Mouse (Mus musculus): ENCODE data around the gene Mat1a. TPM values are rescaled to one million over a fixed set of nuclear protein-coding genes. Genes with fewer than 3 reads are reported as not detected.

Gene Mat1a
- polyA plus RNA-seq, 1 experiment from 2014 or later = not detected

Other genes with a start within 250 kb of the Mat1a start
- 0.21 and 0.33 TPM in 2 replicates for gene Sh2d4b, start 211.8 kb upstream of the Mat1a start, polyA plus RNA-seq (2016; fragmentation: Nextera tagmentation; extraction: Ambion mirVana)
- gene Tspan14, start 138.2 kb upstream of the Mat1a start, polyA plus RNA-seq (2016; fragmentation: Nextera tagmentation; extraction: Ambion mirVana) = 68.4 and 70.1 TPM in 2 replicates
- gene Fam213a, start 91.2 kb upstream of the Mat1a start, polyA plus RNA-seq (2016; fragmentation: Nextera tagmentation; extraction: Ambion mirVana) = 35.3 and 39.4 TPM in 2 replicates
- not detected in 2 replicates for gene Dydc2, start 35.8 kb upstream of the Mat1a start, polyA plus RNA-seq (2016; fragmentation: Nextera tagmentation; extraction: Ambion mirVana)
- not detected in 2 replicates for gene Dydc1, start 32.1 kb upstream of the Mat1a start, polyA plus RNA-seq (2016; fragmentation: Nextera tagmentation; extraction: Ambion mirVana)
- not detected in 2 replicates for gene Sftpa1, start 26.7 kb downstream of the Mat1a start, polyA plus RNA-seq (2016; fragmentation: Nextera tagmentation; extraction: Ambion mirVana)
- gene Mbl1, start 46.4 kb downstream of the Mat1a start, polyA plus RNA-seq (2016; fragmentation: Nextera tagmentation; extraction: Ambion mirVana) = not detected in 2 replicates
- gene Sftpd, start 80.1 kb downstream of the Mat1a start, polyA plus RNA-seq (2016; fragmentation: Nextera tagmentation; extraction: Ambion mirVana) = not detected in 2 replicates
- gene Gm2832, start 173.8 kb downstream of the Mat1a start, polyA plus RNA-seq (2016; fragmentation: Nextera tagmentation; extraction: Ambion mirVana) = not detected in 2 replicates
- not detected in 2 replicates for gene Gm5798, start 243.6 kb downstream of the Mat1a start, polyA plus RNA-seq (2016; fragmentation: Nextera tagmentation; extraction: Ambion mirVana)